Comparison of ENCODE assay signal across 8 mouse cellular contexts in genomic region chr10:58255213-58255892, GRCm38 (mm10). TPM values are rescaled to one million over a fixed set of nuclear protein-coding genes. Genes with fewer than 3 reads are reported as not detected.
DNase-seq lines count a peak whose midpoint lies in the region; ATAC-seq lines count a peak whose summit lies in the region.

Gene Gcc2, plus strand, starts transcription at chr10:58255497.

- peak within 1 kb of the TSS; percentile 91 for H3K4me3 ChIP-seq in heart, embryonic 10.5 days
- H3K4me3 ChIP-seq in kidney, embryonic 15.5 days (replicated peaks): peak within 1 kb of the TSS; percentile 83

- H3K27ac ChIP-seq in heart, embryonic 10.5 days: peak within 1 kb of the TSS; percentile 92
- peak within 1 kb of the TSS; percentile 82 for H3K27ac ChIP-seq in kidney, embryonic 15.5 days

- peak within 1 kb of the TSS; percentile 59 for H3K4me2 ChIP-seq in kidney, embryonic 15.5 days

- DNase-seq in B cell, adult 2 months: peak; percentile 93 to 94
- peak; percentile 99 for DNase-seq in brain, adult 2 months (ENCODE audit: low read depth, low spot score)
- DNase-seq in heart, embryonic 10.5 days (ENCODE audit: low spot score): peak; percentile 98
- peak; percentile 94 for DNase-seq in liver
- peak; percentile 89 to 94 for DNase-seq in spleen, postnatal 4 days (ENCODE audit: low spot score in 2 of 2)

- no peaks in the 10 kb centered on the region for H3K9me3 ChIP-seq in heart, embryonic 10.5 days
- H3K9me3 ChIP-seq in kidney, embryonic 15.5 days (replicated peaks): no peaks in the 10 kb centered on the region

- H3K9ac ChIP-seq in kidney, embryonic 15.5 days: peak within 1 kb of the TSS; percentile 75

- peak; percentile 100 for ATAC-seq in erythroblast, adult 5-6 weeks (replicated peaks; ENCODE audit: low FRiP score, poor library complexity, severe bottlenecking)
- peak; percentile 99 for ATAC-seq in kidney, embryonic 15.5 days (replicated peaks; ENCODE audit: low FRiP score)
- ATAC-seq in monocyte, adult 5-6 weeks (replicated peaks; ENCODE audit: insufficient number of reproducible peaks, low FRiP score, low TSS enrichment, poor library complexity, severe bottlenecking): peak; percentile 99

- H3K27me3 ChIP-seq in heart, embryonic 10.5 days (ENCODE audit: insufficient read depth, poor library complexity, severe bottlenecking): no peaks in the 10 kb centered on the region
- no peaks in the 10 kb centered on the region for H3K27me3 ChIP-seq in kidney, embryonic 15.5 days

- peaks cover 3% of the 10 kb centered on the region; the same call in 1 of the 2 replicates for H3K4me1 ChIP-seq in heart, embryonic 10.5 days
- H3K4me1 ChIP-seq in kidney, embryonic 15.5 days: peaks cover 14% of the 10 kb centered on the region

- under 1% methylated on average over 58 of the region's 58 CpGs for WGBS in heart, embryonic 10.5 days
- WGBS in kidney, embryonic 15.5 days: under 1% methylated on average over 57 of the region's 58 CpGs

- H3K36me3 ChIP-seq in heart, embryonic 10.5 days: peaks cover 20% of the 10 kb centered on the region
- H3K36me3 ChIP-seq in kidney, embryonic 15.5 days: peaks cover 23% of the 10 kb centered on the region

RNA-seq across cellular contexts. Expression of gene Gcc2, which starts in this region (rescaled TPM):
- total RNA-seq in erythroblast, adult 5-6 weeks (2015; ENCODE audit: low replicate concordance): 6.0 and 16.9 TPM in 2 replicates
- total RNA-seq in erythroblast, adult 5-6 weeks (2017; ENCODE audit: low replicate concordance): 8.5 and 23.1 TPM in 2 replicates
- 43.3 and 44.6 TPM in 2 replicates for polyA plus RNA-seq in heart, embryonic 10.5 days (2016; fragmentation: Nextera tagmentation; extraction: Ambion mirVana)
- 58.5 and 69.7 TPM in 2 replicates for polyA plus RNA-seq in kidney, embryonic 15.5 days (2015; fragmentation: Nextera tagmentation; extraction: Ambion mirVana)
- total RNA-seq in monocyte, adult 5-6 weeks (2017): 35.0 to 48.5 TPM (median 37.9 TPM) in 3 replicates

Comparison
In these comparisons a context has a peak if more than half of its experiments do, and no peak if none do; other contexts are left out.
1. Peak in every context shown above with its lines: DNase-seq, ATAC-seq, H3K4me3 ChIP-seq and H3K27ac ChIP-seq.